11 mouse cellular contexts compared by ENCODE assay signal in genomic region chr10:22868386-22868918, GRCm38 (mm10). TPM values are rescaled to one million over a fixed set of nuclear protein-coding genes. Genes with fewer than 3 reads are reported as not detected.
DNase-seq lines count a peak whose midpoint lies in the region; ATAC-seq and TF ChIP-seq lines count a peak whose summit lies in the region.
"Had no signal": no experiment of that assay in that cellular context is flagged by ENCODE, and none has a peak within 500 bp of the region (broad histone marks: within the 10 kb centered on the region; RNA-seq: fewer than 3 reads in every experiment).

No protein-coding gene starts in this region.

- no peaks in the 10 kb centered on the region for H3K27me3 ChIP-seq in stomach, postnatal 0 days (ENCODE audit: control insufficient read depth, insufficient read depth, low read length)

- DNase-seq in frontal cortex, postnatal 10 days (ENCODE audit: low spot score in 2 of 2) = peak; percentile 6 to 10
- DNase-seq in urinary bladder, postnatal 14 days (ENCODE audit: low spot score) = peak; percentile 22
- DNase-seq in urinary bladder, adult 18-20 months (ENCODE audit: low spot score in 2 of 2) = no peak
- peak; percentile 69 for DNase-seq in kidney, postnatal 14 days
- DNase-seq in stomach, postnatal 0 days (ENCODE audit: low spot score) = no peak
- DNase-seq in frontal cortex, adult 2 months (ENCODE audit: extremely low spot score in 1 of 2, low spot score in 1 of 2) = no peak
- DNase-seq: right cerebral cortex, postnatal 4 days had no signal

- 26% methylated on average over 8 of the region's 8 CpGs for WGBS in stomach, postnatal 0 days

- H3K4me2 ChIP-seq in stomach, postnatal 0 days (replicated peaks; ENCODE audit: low read depth) = no peak overlapping the region

- no peak for TF ChIP-seq EP300 in stomach, postnatal 0 days (optimal IDR thresholded peaks at IDR 0.05)

- no peak for TF ChIP-seq CTCF in stomach, postnatal 0 days (IDR thresholded peaks at IDR 0.05; ENCODE audit: low read depth)

- no peaks in the 10 kb centered on the region for H3K9me3 ChIP-seq in stomach, postnatal 0 days (ENCODE audit: control insufficient read depth, low read length)

- H3K36me3 ChIP-seq in stomach, postnatal 0 days (ENCODE audit: control insufficient read depth, insufficient read depth, low read length) = no peaks in the 10 kb centered on the region

- H3K9ac ChIP-seq in stomach, postnatal 0 days (ENCODE audit: low read length) = no peak overlapping the region

- H3K4me1 ChIP-seq in stomach, postnatal 0 days (replicated peaks; ENCODE audit: control insufficient read depth, insufficient read depth) = no peaks in the 10 kb centered on the region

- H3K27ac ChIP-seq in stomach, postnatal 0 days (replicated peaks) = peak overlapping the region; percentile 30
- H3K27ac ChIP-seq: macrophage had no signal

- ATAC-seq in frontal cortex, adult (ENCODE audit: low TSS enrichment) = no peak
- no peak for ATAC-seq in stomach, postnatal 0 days (ENCODE audit: low FRiP score, low TSS enrichment)
- ATAC-seq in megakaryocyte progenitor cell, adult 5-6 weeks (replicated peaks; ENCODE audit: poor library complexity) = no peak

- no peak overlapping the region for H3K4me3 ChIP-seq in stomach, postnatal 0 days (ENCODE audit: low read depth, low read length)

RNA-seq across cellular contexts. Expression of gene Tcf21, which starts 48.5 kb away (rescaled TPM):
- polyA plus RNA-seq in stomach, postnatal 0 days (2015; fragmentation: Nextera tagmentation; extraction: Ambion mirVana) = 95.3 and 95.5 TPM in 2 replicates
- not detected in 2 replicates for polyA plus RNA-seq in frontal cortex, adult 2 months (2012; rRNA removed)
- not detected in 2 replicates for total RNA-seq in megakaryocyte progenitor cell, adult 5-6 weeks (2015)
- not detected in 2 replicates for total RNA-seq in megakaryocyte progenitor cell, adult 5-6 weeks (2017)
- polyA plus RNA-seq: C2C12, macrophage had no signal

Comparison
In these comparisons a context has a peak if more than half of its experiments do, and no peak if none do; other contexts are left out.
1. DNase-seq: peak in frontal cortex, postnatal 10 days (2 of 2), urinary bladder, postnatal 14 days (single experiment) and kidney, postnatal 14 days (single experiment); none in urinary bladder, adult 18-20 months (0 of 2), stomach, postnatal 0 days (single experiment) and frontal cortex, adult 2 months (0 of 2).
2. RNA of gene Tcf21, which starts 48.5 kb away (polyA plus RNA-seq): 95.3 to 95.5 TPM in stomach, postnatal 0 days; not detected in frontal cortex, adult 2 months; every median in the first group is over 10 times any median in the second.